Mouse (Mus musculus) limb, embryonic 10.5 days (tissue): ENCODE measurements at regions not wholly inside any gene's neighbourhood (a gene's known extent, or its start where the extent isn't known, plus 50 kb on each side); places are given as distances from the start of the nearest gene placed in this dataset.

ENCODE experiments used
- DNase-seq: peaks from one replicate; pipeline ENCODE4 v3.0.0-alpha.2; 2017; ENCODE audit warnings: low spot score
- H3K27ac ChIP-seq: fragments of 300-500 bp; sonication (generic); 2 replicates; pipeline ENCODE4 v1.5.1; 2016; ENCODE audit warnings: mild to moderate bottlenecking
- H3K27me3 ChIP-seq: fragments of 300-500 bp; sonication (generic); 2 replicates; pipeline ENCODE4 v1.6.1; 2016; ENCODE audit warnings: low read depth, mild to moderate bottlenecking; ENCODE audit not compliant: poor library complexity, severe bottlenecking
- H3K36me3 ChIP-seq: fragments of 300-500 bp; sonication (generic); 2 replicates; pipeline ENCODE4 v1.6.1; 2016; ENCODE audit warnings: mild to moderate bottlenecking, moderate library complexity
- H3K4me1 ChIP-seq: fragments of 300-500 bp; sonication (generic); 2 replicates; pipeline ENCODE4 v1.6.1; 2016
- H3K4me3 ChIP-seq: fragments of 300-500 bp; sonication (generic); 2 replicates; pipeline ENCODE4 v1.5.1; 2016; ENCODE audit warnings: mild to moderate bottlenecking, moderate library complexity
- H3K9me3 ChIP-seq: fragments of 300-500 bp; sonication (generic); replicated peaks from 2 replicates; pipeline ENCODE4 v1.6.1; 2016; ENCODE audit warnings: mild to moderate bottlenecking
- WGBS: fragments of 180-500 bp; shearing (Covaris S2); methylation state at CpG from one replicate; pipeline ENCODE4 v1.1.7; 2016; 5-methylcytosine and 5-hydroxymethylcytosine counted together

DNA sequence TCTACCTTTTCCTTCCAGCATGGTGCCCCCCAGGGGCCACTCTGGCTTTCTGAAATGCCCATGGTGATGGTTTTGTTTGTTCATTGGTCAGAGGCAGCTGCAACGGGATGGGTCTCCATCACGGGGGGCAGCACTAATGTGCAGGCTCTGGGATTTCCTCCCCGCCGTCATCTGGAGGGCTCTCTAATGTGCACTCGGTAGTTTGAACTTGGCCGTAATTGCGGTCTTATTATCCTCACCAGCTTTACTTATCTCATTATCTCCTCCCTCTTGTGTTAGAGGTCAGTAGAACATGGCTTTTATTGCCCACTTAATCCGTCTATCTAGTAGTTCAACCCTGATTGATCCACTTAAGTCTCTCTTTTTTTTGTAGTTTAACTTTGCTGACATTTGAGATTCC lies 182.2 kb upstream of the Cdh13 start:
- Histone ChIP-seq H3K27me3 (no peaks in the 10 kb centered on the region; the same call in 1 of the 2 replicates), H3K4me1 (peaks cover 8% of the 10 kb centered on the region; the same call in 1 of the 2 replicates), H3K36me3 (no peaks in the 10 kb centered on the region), H3K4me3 (no peak overlapping the region), H3K9me3 (no peaks in the 10 kb centered on the region), H3K27ac (no peak overlapping the region)
- no peak for DNase-seq
- 62% methylated on average over 8 of the region's 8 CpGs for WGBS

DNA sequence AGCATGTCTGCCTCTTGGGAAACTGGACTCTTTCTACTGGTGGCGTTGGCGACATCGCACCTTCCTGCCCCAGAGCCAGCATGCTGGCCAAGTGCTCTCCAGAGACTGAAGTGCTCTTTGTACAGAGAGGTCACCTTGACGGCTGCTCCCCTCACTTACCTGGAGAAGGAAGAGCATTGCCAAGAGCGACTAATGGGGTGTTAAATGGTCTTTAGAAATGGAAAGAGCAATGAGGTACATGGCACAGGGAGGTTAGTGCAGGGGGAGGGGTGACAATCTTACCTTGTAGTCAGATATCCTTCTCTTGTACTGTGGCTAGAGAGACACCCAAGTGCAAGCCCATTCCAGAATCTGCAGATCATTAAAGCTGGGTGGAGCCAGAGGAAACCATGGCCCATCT lies 220.8 kb upstream of the Cdh13 start:
- Histone ChIP-seq H3K9me3 (no peaks in the 10 kb centered on the region), H3K36me3 (no peaks in the 10 kb centered on the region), H3K27me3 (no peaks in the 10 kb centered on the region), H3K4me3 (no peak overlapping the region), H3K27ac (no peak overlapping the region), H3K4me1 (peaks cover 11% of the 10 kb centered on the region)
- no peak for DNase-seq
- WGBS: 64% methylated on average over 5 of the region's 5 CpGs

DNA sequence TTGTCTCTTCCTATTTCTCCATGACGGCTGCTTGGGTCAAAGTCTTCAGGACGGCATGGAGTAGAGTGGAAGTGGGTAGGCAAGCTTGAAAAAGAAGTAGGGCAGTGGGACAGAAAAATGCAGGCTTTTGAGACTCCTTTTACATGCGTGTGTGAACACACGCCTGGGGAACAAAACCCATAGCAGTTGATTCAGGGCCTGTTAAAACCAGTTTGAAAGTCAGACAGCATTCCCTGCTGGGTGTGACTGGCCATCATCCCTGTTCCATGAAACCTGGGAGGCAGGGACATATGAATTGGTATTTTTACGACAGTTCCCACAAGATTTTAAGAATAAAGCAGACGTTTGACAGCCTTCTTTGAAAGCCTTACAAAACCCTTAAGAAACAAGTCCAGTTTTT lies 226.8 kb upstream of the Cdh13 start:
- H3K36me3 ChIP-seq: no peaks in the 10 kb centered on the region
- H3K9me3 ChIP-seq: no peaks in the 10 kb centered on the region
- WGBS: 90% methylated on average over 6 of the region's 6 CpGs
- 0 out of 2 replicates have a peak, but pooled peaks cover under 1% of the 10 kb centered on the region for H3K4me1 ChIP-seq
- H3K27me3 ChIP-seq: no peaks in the 10 kb centered on the region
- DNase-seq: no peak
- no peak overlapping the region for H3K27ac ChIP-seq
- no peak overlapping the region for H3K4me3 ChIP-seq

DNA sequence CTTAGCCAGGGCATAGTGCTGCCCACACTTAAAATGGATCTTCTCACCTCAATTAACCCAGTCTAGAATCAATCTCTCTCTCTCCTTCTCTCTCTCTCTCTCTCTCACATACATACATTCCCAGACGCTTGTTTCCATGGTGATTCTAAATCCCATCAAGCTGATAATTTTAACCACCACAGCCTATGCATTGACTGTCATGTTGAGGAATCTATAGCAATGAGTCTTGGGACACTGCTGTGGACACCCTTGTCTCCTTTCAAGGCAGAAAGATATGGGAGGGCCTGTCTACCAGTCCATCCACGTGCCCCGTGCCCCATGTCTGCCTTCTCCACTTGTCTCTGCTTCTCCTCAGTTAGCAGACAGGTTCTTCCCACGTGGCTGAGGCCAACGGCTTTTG lies 228.0 kb upstream of the Cdh13 start:
- Histone ChIP-seq H3K27me3 (no peaks in the 10 kb centered on the region), H3K4me1 (no peaks in the 10 kb centered on the region), H3K36me3 (no peaks in the 10 kb centered on the region), H3K27ac (no peak overlapping the region), H3K4me3 (no peak overlapping the region), H3K9me3 (no peaks in the 10 kb centered on the region)
- 87% methylated on average over 5 of the region's 5 CpGs for WGBS
- no peak for DNase-seq

DNA sequence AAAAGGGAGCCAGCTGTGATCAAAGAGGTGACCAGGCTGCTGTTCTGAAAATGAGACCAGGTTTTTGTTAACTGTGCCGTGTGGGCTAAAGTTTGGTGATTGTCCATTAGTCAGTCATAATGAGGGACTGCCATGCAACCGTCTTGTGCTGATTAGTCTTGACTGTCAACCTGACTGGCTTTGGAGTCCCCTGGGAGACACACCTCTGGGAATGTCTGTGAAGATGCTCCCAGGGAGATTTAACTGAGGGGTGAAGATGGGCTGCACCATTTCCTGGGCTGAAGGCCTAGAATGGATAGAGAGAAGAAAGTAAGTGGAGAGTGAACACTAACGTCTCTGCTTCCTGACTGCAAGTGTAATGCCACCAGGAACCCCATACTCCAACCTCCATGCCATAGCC lies 233.1 kb upstream of the Cdh13 start:
- Histone ChIP-seq H3K27ac (no peak overlapping the region), H3K4me1 (no peaks in the 10 kb centered on the region), H3K4me3 (no peak overlapping the region), H3K27me3 (no peaks in the 10 kb centered on the region), H3K9me3 (no peaks in the 10 kb centered on the region), H3K36me3 (no peaks in the 10 kb centered on the region)
- WGBS: 86% methylated on average over 3 of the region's 3 CpGs
- no peak for DNase-seq

DNA sequence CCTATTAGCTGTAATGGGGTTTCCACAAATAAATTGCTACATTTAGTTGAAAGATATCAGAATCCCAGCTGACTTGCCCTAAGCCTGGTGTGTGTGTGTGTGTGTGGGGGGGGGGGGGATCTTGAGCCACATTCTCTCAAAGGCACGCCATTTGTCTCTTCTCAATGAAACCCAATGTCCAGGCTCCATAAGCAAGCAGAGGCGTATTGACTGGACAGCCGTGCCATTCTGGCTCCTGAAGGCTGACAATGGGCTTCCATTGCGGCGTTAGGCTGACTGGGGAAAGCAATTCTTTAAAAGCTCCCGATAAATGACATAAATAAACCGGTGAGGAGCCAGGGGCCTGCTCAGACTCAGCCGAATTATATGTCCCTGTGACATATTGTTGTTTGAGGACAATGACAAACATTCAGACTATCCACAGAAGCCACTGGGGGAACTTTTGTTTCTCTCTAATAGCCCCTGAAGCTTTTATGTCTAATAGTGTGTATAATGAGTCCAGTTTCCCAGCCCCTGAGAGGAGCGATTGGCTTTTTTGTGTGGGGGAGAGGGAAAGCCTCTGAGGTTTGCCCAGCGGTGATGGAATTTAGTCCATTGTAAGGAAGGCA lies 240.6 kb upstream of the Mphosph6 start:
- no peaks in the 10 kb centered on the region for H3K36me3 ChIP-seq
- no peaks in the 10 kb centered on the region for H3K27me3 ChIP-seq
- H3K4me3 ChIP-seq: no peak overlapping the region
- 82% methylated on average over 10 of the region's 10 CpGs for WGBS
- H3K9me3 ChIP-seq: no peaks in the 10 kb centered on the region
- no peak for DNase-seq
- H3K27ac ChIP-seq: no peak overlapping the region
- H3K4me1 ChIP-seq: no peaks in the 10 kb centered on the region

DNA sequence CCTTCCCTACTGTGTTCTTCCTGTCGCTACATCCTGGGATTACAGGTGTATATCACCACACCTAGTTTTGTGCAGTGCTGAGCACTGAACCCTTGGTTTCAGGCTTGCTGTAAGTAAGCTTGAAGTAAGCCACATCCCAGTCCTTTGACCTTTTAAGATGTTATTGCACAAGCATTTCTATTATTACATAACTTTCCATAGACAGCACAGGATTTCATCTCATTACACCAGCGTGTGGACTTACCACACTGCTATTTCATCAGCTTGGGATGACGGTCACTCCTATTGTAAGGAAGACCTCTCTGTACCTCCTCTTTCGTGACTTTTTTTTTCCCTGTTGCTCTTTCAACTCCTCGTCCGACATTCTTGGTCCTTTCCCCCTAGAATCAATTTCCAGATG lies 239.5 kb upstream of the Mphosph6 start:
- H3K4me3 ChIP-seq: no peak overlapping the region
- no peaks in the 10 kb centered on the region for H3K9me3 ChIP-seq
- no peak for DNase-seq
- 88% methylated on average over 6 of the region's 6 CpGs for WGBS
- no peaks in the 10 kb centered on the region for H3K36me3 ChIP-seq
- no peaks in the 10 kb centered on the region for H3K4me1 ChIP-seq
- no peaks in the 10 kb centered on the region for H3K27me3 ChIP-seq
- no peak overlapping the region for H3K27ac ChIP-seq

DNA sequence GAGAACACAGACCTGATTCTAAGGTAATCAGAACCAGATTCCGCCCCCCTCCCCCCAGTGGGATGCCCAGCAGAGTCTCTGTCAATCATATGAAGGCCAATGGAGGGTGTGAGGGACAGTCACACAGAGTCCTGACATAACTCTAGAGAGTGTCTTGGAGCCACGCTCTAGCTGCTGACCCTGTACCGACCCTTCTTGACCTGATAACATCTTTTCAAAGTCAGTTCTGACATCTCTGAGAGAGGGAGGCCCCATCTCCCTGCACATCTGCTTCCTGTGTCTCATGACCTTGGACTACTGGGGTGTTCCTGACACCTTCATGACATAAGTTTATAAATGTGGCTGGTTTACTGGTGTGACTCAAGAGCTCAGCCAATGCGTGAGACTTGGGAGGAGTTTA lies 236.1 kb upstream of the Mphosph6 start:
- WGBS: 75% methylated on average over 4 of the region's 4 CpGs
- H3K36me3 ChIP-seq: no peaks in the 10 kb centered on the region
- no peaks in the 10 kb centered on the region for H3K9me3 ChIP-seq
- no peaks in the 10 kb centered on the region for H3K27me3 ChIP-seq
- peaks cover 5% of the 10 kb centered on the region; the same call in 1 of the 2 replicates for H3K4me1 ChIP-seq
- no peak for DNase-seq
- no peak overlapping the region for H3K4me3 ChIP-seq
- no peak overlapping the region for H3K27ac ChIP-seq

DNA sequence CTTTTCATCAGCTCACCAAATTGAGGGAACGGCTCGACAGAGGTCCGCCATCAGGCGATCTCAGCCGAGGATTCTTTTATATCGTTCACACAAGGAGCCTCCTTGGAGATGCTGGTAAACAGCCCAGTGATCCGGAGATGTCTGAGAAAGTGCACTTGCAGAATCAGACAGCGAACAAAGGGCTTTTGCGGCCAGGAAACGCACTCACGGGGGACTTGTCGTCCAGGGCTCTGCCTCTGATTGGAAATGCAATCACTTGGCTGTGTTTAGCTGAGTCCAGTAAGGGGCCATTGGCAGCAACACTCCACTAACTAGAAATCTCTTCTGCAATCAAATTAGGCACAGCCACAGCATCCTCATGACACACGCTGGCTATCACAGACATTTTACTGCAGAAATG lies 232.3 kb upstream of the Mphosph6 start:
- no peak for DNase-seq
- 83% methylated on average over 13 of the region's 13 CpGs for WGBS
- no peaks in the 10 kb centered on the region for H3K36me3 ChIP-seq
- peaks cover 7% of the 10 kb centered on the region; the same call in 1 of the 2 replicates for H3K4me1 ChIP-seq
- no peaks in the 10 kb centered on the region for H3K9me3 ChIP-seq
- H3K4me3 ChIP-seq: no peak overlapping the region
- H3K27ac ChIP-seq: no peak overlapping the region
- no peaks in the 10 kb centered on the region for H3K27me3 ChIP-seq

DNA sequence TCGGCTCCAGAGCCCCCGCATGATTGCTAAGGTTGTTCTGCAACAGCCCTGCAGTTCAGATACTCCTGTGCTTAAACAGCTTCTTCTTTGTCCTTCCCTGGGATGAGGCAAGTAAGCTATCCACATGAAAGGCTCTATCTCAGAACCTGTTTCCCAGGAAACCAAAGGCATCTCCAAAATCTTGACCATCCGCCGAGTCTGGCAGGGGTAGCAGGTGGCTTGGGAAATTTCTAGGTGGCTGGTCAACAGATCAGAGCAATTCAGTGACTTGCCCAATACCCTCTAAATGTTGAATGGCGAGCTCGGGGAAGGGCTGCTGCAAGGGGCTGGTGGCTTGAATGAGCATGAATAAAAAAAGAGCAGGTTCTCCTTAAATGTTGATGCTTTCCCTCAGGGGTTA lies 229.7 kb upstream of the Mphosph6 start:
- 71% methylated on average over 6 of the region's 6 CpGs for WGBS
- DNase-seq: no peak
- no peaks in the 10 kb centered on the region for H3K9me3 ChIP-seq
- H3K27me3 ChIP-seq: no peaks in the 10 kb centered on the region
- H3K4me3 ChIP-seq: no peak overlapping the region
- H3K4me1 ChIP-seq: peaks cover 7% of the 10 kb centered on the region; the same call in 1 of the 2 replicates
- no peaks in the 10 kb centered on the region for H3K36me3 ChIP-seq
- H3K27ac ChIP-seq: no peak overlapping the region

DNA sequence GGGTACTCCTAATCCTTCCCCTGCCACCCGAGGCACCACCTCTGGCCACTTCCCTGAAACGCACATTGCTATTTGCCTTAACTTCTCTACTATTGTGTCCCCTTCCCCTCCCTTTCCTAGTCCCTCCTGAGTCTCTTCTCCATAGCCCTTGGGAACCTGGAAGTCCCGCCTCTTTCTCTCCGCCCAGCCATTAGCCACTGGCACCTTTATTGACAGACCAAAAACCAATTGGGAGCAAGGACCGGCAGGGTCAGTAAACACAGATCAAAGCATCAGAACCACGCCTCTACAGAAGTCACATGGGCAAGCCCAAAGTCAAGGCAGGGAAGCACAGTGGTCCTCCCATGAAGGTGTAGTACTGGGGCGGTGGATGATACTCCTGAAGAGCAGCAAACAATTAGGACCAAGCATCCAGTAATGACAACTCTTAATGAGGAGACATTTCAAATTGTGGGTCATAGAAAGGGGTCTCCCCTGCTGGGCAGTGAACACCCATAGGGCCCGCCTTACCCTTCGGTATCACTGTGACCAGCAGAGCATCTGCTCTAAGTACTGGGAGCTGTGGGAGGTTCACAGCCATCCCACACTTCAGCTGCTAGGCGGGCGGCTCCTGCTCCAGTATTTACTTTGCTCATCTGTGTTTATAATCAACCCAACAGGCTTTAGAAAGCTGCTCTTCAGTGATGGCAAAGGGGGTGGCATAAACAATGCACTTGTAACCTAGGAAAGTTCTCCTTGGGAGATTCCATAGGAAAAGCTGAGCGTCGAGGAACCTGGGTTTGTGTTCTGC lies 226.5 kb upstream of the Mphosph6 start:
- no peak for DNase-seq
- Histone ChIP-seq H3K36me3 (no peaks in the 10 kb centered on the region), H3K4me3 (no peak overlapping the region), H3K27me3 (no peaks in the 10 kb centered on the region), H3K27ac (no peak overlapping the region), H3K9me3 (no peaks in the 10 kb centered on the region), H3K4me1 (0 out of 2 replicates have a peak, but pooled peaks cover 2% of the 10 kb centered on the region)
- 87% methylated on average over 13 of the region's 13 CpGs for WGBS

DNA sequence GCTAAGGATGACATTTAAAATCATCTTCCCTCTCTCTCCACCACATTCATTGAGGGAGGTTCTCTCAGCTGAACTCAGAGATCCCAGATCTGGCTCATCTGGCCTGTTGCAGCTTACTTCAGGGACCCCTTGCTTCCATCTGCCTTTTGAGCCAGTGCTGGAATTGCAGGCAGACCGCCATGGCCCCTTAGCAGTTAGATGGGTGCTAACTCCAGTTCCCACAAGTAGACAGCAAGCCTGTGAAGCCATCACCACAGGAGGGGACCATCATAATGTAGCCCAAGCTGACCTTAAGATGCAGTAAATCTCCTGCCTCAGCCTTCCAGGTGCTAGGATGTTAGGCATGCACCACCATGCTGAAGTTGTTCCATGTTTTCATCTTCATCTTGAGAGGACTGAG lies 221.7 kb upstream of the Mphosph6 start:
- no peak for DNase-seq
- WGBS: 96% methylated on average over 1 of the region's 1 CpGs

DNA sequence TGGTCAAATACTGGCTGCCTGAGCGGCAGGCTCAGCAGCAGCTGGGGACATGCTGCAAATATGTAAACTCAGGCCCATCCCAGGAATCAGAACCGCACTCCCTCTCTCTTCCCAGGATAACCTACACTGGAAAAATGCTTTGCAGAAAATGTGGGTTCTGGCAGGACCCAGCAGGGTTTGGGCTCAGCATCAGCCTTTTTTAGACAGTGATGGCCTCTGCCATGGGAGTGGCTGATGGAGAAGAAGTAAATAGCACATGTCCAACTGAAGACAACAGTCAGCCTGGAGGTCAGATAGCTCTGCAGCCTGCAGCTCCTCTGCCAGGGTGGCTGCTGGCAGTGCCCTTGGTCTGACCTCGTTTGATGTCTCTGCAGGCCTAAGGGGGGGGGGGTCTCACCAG lies 220.2 kb upstream of the Mphosph6 start:
- Histone ChIP-seq H3K27me3 (peaks cover 5% of the 10 kb centered on the region; the same call in 1 of the 2 replicates), H3K4me1 (peaks cover 9% of the 10 kb centered on the region), H3K4me3 (no peak overlapping the region), H3K9me3 (no peaks in the 10 kb centered on the region), H3K36me3 (no peaks in the 10 kb centered on the region), H3K27ac (no peak overlapping the region)
- DNase-seq: no peak
- WGBS: 63% methylated on average over 3 of the region's 3 CpGs

More for the DNA sequence above, 221.7 kb upstream of the Mphosph6 start:
- H3K4me1 ChIP-seq: peaks cover 4% of the 10 kb centered on the region; the same call in 1 of the 2 replicates
- no peaks in the 10 kb centered on the region for H3K36me3 ChIP-seq
- H3K27me3 ChIP-seq: no peaks in the 10 kb centered on the region
- no peak overlapping the region for H3K4me3 ChIP-seq
- H3K27ac ChIP-seq: no peak overlapping the region
- no peaks in the 10 kb centered on the region for H3K9me3 ChIP-seq
